Mouse (Mus musculus) kidney, adult 2 months (tissue): ENCODE measurements around the gene Slit3.

Source experiments
- CTCF ChIP-seq: fragments of 200-500 bp; conservative IDR thresholded peaks from 2 replicates; pipeline ENCODE4 v1.5.1; 2011; ENCODE audit warnings: low read depth, mild to moderate bottlenecking, control low read depth, low read length, moderate library complexity, mixed read lengths; ENCODE audit not compliant: insufficient read depth, insufficient read length
- POLR2A ChIP-seq: fragments of 200-500 bp; IDR thresholded peaks from one replicate; pipeline ENCODE4 v1.6.1; 2011; ENCODE audit warnings: low read depth, low read length, control low read depth

DNA sequence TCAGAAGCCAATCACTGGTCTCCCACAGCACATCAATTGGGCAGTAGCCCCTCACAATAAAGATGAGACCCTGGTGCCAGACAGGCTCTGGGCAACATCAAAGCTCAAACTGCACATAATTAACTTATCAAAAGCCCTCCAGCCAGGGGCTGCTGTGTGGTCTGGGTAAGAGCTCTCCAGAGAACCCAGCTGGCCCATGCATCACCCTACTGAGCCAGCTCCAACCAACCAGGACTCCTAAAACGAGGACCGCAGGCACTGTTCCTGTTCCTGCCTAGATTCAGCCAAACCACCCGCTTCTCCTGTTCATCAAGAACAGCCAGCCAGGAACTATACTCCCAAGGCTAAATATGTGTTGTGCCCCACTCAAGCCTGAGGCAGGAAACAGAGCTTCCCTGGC, 549.7 kb downstream of the Slit3 start:
- TF ChIP-seq CTCF (no peak), POLR2A (no peak)
